Mouse (Mus musculus) monocyte, adult 5-6 weeks (primary cell): ENCODE results near the gene Olfr212. TPM values are rescaled to one million over a fixed set of nuclear protein-coding genes. Genes with fewer than 3 reads are reported as not detected.
"Not testable (repeated sequence)": the region's sequence is repeated elsewhere in the genome, so short reads cannot be mapped to it uniquely, and the experiment has no call there.

Source experiments
- ATAC-seq: fragments of 153-309, 156-312 bp; replicated peaks from 2 replicates; pipeline ENCODE4 v1.8.0; 2017; ENCODE audit warnings: mild to moderate bottlenecking; ENCODE audit not compliant: low TSS enrichment, insufficient number of reproducible peaks, severe bottlenecking, poor library complexity, low FRiP score
- total RNA-seq: library from RNA; stranded (forward); fragments of 200-1000, 200-491, 200-594 nt; gene quantifications from 3 replicates; pipeline ENCODE4 v1.2.3, GENCODE M21; 2017

Olfr212 gene
- not detected in 3 replicates for total RNA-seq

DNA sequence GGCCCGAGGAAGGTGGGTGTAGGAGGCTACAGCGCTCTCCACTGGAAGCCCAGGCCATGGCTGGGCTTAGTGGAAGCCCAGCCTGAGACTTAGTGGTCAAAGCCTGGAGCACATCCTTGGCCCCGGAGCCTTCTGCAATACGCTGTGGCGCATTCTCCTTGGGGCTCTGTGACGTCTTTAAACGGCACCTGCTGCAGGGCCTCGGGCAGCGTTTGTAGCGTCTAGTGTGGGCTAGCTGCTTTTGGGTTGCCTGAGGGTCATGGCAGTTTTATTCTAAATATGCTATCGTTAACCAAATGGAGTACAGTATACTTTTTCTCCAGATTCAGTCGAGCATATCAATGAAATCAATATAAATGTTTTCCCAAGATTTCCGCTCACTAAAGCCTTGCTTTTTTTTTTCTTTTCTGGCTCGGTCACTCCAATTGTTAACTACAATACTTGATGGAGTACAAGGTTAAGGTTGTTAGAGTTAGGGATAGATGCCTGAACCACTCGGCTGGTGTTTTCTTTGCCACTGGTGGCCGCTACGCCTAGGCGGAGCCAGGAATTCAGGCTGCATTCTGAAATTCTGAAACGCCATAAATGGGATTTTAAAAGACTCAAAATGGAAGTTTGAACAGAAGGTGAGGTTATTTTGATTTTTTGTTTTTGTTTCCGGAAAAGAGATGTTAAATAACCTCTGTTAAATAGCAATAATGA, at the start of gene Olfr212:
Olfr212 (plus strand) TSS at position 215 of the 702 bp plus-strand sequence.
- 0 out of 2 replicates have a peak, but pooled peaks have one; percentile 31 for ATAC-seq

DNA sequence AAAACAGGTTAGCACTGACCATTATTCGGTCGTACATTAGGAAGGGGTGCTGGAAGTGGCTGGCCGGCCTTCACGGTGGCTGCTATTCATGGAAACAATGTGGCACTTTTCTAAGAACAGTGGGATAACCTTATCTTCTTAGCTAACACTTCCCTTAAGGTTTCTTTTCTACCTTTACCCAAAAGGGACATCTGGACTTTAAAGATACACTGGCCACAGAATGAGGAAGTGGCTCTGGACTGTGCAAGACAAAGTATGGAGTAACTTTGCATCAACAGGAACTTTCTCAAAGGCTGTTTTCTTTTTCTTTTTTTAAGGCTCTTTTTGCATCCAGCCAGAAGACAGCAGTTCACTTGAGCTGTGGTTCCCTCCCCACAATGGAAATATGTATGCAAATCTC, 47.6 kb upstream of the Olfr212 start:
- no peak; the same call in 1 of the 2 replicates for ATAC-seq

DNA sequence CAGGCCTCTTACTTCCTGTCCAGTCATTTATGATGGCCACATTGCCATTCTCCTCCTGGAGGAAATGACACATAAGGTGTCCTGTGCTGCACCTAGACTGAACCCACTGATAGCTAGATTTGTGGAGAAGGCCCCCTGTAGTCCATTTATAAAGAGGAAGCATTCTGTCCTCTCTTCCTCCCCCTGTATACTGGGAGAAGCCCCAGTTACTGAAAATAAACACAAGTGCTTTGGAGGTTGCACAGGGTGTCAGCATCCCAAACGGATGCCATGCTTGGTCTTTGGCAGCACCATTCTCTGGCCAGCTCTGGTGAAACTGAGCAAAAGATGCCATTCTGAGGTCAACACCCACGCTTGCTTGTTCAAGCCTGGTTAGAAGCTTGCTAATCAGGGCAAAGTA, 47.1 kb upstream of the Olfr212 start:
- ATAC-seq: no peak

DNA sequence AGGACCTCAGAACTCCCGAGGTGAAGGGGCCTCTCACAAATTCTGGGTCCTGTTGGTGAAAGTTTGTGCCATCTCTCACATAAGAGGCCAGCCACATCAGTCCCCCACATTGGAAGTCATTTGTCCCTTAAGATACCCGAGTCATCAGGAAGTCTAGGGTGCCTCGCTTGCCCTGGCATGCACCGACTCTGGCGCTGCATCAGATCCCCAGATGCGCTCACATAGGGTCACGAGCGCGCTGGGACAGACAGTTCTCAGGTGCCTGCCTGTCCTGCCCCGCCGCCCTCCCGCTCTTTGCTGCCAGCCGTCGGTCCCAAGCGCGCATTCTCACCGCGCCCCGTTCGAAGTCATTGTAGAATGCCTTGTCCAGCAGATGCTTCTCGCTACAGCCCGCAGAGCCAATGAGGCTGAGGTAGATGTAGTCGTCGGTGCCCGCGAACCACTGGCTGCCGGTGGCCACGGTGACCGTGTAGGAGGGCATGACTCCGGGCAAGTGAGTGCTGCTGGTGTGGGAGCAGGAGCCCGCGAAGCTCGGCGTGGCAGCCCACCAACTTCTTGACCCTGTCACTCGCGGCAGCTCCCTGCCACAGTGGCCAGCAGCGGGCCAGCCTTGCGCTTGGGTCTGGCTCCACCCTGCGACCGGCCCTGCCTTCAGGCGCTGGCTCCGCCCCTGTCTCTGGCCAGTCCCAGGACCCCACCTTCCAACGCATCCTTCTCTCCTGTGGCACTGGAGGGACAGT, 45.6 kb upstream of the Olfr212 start, which contains the start of gene Alox5:
Alox5 (minus strand) TSS at position 635 of the 740 bp plus-strand sequence.
- ATAC-seq: 0 out of 2 replicates have a peak, but pooled peaks have one; percentile 20

DNA sequence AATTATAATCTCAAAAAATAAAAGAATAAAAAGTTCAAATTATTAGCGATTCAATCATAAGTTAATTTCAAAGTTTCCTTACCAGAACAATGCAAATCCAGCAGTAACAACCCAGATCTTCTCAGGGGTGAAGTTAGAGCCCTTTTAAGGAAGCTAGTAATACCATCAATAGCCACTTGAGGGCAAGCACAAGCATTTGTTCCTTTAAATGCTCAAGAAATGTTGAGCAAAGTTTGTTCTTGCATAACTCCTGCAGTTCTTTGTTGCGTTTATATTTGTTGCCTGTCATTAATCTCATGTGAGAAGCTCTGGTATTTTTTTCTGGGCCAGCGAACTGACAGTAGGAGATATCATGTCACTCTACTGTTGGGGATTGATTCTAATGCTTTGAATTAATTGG, 38.2 kb upstream of the Olfr212 start:
- ATAC-seq: peak; percentile 89

DNA sequence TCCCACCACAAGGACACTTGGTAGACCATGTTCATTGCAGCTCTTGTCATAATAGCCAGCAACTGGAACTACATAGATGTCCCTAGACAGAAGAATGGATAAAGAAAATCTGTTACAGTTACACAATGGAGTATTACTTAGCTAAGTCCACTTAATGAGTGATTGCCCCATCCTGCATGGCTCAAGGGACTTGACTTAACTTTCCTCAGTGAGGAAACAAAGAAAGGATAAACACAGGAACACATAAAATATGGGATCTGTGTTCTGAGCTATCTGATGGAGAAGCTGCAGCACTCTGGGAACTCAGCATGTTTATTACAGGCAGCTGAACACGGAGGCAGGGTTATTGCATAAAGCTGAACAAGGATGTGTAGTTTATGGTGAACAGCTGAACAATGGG, 21.2 kb upstream of the Olfr212 start:
- no peak for ATAC-seq

DNA sequence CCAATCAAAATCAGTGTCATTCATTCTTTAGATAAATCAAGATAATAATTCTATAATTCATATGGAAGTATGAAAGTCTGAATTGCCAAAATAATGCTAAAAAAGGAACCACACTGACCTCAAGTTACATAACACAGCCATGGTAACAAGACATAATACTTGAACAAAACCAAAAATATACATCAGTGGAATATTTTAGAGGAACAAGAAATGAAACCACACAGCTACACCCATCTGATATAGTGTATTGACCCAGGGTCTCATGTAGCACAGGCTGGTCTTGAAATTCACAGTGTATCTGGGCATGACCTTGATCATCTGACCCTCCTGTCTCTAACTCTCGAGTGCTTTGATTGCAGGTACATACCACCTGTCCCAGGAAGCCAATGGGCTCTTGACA, 19.5 kb upstream of the Olfr212 start:
- ATAC-seq: peak; percentile 91

DNA sequence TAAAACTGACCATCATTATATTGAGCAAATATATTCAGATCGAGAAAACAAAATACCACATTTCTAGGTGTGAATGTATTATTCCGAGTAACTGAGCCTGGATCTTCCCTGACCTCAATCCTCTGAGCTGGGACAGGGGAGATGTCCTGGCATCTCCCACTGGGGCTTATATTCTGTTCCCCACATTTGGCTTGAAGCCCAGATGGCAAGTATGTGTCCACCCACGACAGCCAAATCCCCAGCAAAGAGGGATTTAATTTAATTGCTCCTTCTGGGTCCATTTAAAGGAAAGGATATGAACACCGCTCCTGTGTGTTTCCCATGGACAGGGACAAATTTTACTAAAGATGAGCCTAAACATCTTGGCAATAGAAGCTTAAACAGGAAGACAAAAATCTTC, 17.5 kb upstream of the Olfr212 start, which contains the start of gene Olfr211:
Olfr211 (plus strand) TSS at position 301 of the 400 bp plus-strand sequence.
- ATAC-seq: no peak

DNA sequence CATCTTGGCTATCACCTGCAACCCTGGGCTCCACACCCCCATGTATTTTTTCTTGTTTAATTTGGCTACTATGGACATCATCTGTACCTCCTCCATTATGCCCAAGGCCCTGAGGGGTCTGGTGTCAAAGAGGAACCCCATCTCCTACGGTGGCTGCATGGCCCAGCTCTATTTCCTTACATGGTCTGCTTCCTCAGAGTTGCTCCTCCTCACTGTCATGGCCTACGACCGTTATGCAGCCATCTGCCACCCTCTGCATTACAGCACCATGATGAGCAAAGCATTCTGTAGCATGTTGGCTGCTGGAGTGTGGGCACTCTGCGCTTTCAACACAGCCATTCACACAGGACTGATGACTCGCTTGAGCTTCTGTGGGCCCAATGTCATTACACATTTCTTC, 12.6 kb upstream of the Olfr212 start:
- no peak for ATAC-seq

DNA sequence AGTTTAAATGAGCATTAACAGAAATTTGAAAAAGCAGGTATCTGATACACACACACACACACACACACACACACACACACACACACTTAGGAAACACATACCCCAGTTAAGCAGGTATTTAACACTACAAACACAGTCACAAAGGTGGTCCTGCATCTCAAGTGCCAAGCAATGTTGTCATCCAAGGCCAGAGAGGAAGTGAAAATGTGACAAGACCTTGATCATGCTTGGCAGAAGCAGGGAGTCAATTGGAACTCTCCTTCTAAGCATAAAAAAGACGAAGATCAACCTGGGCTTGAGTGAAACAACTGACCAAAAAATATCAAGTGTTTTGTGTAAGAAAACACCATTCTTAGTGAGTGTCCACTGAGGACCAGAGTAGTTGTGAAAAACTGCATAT, 10.4 kb upstream of the Olfr212 start:
- no peak for ATAC-seq

DNA sequence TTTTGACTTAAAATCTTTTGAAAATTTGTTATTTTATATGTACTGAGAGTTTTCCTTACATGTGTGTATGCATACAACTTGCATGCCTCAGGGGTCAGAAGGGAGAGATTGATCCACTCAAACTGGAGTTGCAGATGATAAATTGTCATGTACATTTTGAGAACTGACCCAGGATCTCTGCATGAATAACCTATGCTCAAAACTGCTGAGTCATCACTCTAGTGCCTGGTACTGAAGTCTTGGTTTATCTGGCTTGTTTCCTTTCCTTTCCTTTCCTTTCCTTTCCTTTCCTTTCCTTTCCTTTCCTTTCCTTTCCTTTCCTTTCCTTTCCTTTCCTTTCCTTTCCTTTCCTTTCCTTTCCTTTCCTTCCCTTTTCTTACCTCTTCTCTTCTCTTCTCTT, 8.5 kb downstream of the Olfr212 start:
- no peak for ATAC-seq

DNA sequence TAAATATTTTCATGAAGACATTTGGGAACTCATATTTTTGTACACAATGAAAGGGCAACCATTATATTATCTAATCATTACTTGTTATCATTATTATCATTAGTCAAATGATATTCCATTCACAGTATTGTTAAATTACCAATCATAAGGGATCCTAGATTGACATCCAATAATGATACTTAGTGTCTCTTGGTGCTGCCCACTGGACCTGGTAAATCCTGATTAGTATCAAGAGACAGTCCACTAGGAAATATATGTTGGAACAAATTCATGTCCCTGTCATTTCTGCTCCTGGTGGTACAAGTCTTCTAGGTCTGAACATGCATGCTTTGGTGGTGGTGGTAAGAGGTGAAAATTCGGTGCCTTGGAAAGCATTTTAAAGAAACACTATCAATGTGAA, 31.8 kb downstream of the Olfr212 start, which contains the start of gene Olfr213:
Olfr213 (plus strand) TSS at position 301 of the 400 bp plus-strand sequence.
- no peak for ATAC-seq

DNA sequence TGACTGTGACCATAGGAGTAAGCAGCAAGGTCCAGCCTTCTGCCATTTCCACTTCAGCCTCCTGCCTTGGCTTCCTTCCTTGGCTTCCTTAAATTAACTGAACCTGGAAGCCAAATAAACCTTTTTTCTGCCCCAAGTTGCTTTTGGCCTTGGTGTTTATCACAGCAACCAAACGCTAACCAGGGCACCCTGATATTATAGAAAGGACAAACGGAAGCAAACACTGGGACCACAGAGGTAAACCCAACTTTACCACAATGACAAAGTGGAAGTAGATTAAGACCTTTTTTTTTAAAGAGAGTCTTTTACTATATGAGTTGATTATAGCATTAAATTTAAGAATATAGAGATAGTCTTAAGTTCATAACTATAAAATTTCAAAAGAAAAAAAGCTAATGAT, 36.2 kb downstream of the Olfr212 start:
- ATAC-seq: no peak

DNA sequence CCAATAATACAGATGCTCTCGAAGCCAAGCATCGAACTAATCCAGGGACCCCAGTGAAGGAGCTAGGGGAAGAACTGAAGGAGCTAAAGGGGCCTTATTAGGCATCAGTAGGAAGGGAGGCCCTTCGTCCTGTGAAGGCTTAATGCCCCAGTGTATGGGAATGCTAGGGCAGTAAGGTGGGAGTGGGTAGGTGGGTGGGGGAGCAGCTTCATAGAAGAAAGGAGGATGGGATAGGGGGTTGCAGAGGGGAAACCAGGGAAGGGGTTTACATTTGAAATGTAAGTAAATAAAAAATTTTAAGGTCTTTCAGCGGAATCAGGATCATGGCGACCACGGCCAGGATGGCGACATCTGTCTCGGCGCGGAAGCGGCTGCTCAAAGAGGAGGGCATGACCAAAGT, 44.5 kb downstream of the Olfr212 start, which contains the start of gene Gm5580:
Gm5580 (plus strand) TSS at position 301 of the 400 bp plus-strand sequence.
- ATAC-seq: not testable (repeated sequence)

DNA sequence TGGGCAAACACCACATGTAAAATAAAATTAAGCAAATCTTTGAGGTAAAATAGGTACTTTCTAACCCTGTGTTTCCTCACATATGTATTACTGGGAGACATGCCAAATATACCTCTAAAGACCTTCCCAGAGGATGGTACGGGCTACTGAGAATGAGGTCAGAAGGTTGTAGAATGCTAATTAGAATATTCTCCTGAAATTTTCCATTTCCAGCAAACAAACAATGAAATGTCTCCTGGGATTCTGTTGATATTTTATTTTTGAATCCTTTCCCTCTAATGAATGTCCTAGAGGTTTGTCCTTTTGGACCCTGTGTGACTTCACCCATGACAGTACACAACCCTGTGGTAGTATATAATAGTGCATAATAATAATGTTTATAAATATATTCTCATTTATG, 47.6 kb downstream of the Olfr212 start, which contains the start of gene Olfr214:
Olfr214 (plus strand) TSS at position 301 of the 400 bp plus-strand sequence.
- no peak for ATAC-seq

DNA sequence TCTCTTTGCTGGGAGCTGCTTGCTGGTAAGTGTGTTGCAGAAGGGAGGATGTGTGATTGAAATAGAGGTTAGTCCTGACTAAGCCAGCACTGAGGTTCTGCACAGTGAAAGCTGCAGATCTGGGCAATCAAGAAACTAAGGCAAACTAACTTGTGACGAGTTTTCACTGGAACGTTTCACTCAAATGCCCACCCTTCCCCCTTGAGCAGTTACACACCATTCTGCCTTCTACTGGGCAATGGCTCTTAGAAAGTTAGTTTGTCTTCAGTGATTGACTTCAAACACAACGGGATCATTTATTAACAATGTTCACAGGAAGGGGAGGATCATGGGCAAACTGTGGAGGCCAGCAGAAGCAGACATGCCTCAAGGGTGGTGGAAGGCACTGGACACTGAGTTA, 48.6 kb downstream of the Olfr212 start:
- no peak for ATAC-seq
